Mouse (Mus musculus): ENCODE data around the gene Slit3. TPM values are rescaled to one million over a fixed set of nuclear protein-coding genes. Genes with fewer than 3 reads are reported as not detected.

Slit3 gene
- polyA plus RNA-seq, 1 experiment from 2014 or later, result 22.2 TPM

DNA sequence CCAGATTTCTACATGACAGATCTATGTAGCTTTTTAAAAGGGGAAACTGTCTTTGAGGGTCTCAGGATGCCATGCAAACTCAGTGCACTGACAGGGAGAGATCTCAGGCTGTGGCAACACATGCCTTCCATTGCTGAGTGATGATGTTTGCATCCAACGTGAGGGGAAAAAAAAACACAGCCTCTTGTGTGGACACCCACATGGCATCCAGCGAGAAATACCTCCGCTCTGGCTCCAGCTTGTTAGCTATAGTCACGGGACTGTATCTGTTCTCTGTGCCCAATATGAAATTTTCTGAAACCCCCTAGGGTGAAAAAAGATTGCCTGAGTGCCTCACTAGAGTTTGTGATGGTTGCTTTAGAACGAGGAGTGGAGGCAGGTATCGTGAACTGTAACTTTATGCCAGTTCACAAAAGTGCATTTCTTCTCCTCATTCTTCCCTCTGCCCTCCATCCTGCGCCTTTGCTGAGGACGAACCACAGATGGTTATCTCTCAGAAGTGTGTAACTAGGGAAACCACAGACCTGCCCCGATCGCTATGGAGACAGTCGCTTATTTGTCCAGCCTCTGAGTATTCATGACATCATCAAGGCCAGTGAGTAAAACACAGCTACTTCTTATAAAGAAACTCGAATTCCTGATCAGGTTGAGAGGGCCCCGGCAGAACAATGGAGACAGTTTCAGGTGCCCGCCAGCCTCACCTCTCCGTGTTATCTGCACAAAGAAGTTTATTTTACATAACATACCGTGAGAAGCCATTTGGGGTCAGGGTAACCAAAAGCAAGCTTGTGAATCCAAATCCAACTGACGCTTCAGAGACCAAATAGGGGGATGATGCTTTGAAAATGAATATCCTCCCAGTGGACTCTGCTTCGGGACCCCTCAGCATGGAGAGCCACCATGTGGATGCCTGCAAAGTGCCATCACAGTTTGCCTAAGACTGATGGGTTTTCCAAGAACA lies 416.4 kb downstream of the Slit3 start:
- Histone ChIP-seq H3K27me3 (ENCODE audit: insufficient read depth, poor library complexity, severe bottlenecking) (no peaks in the 10 kb centered on the region), H3K27ac (no peak overlapping the region; the same call in 1 of the 2 replicates), H3K4me1 (peaks cover 12% of the 10 kb centered on the region; the same call in 1 of the 2 replicates), H3K36me3 (no peaks in the 10 kb centered on the region), H3K9me3 (no peaks in the 10 kb centered on the region), H3K4me3 (no peak overlapping the region)
- no peak for DNase-seq (ENCODE audit: low spot score)
- WGBS, result 55% methylated on average over 18 of the region's 18 CpGs

DNA sequence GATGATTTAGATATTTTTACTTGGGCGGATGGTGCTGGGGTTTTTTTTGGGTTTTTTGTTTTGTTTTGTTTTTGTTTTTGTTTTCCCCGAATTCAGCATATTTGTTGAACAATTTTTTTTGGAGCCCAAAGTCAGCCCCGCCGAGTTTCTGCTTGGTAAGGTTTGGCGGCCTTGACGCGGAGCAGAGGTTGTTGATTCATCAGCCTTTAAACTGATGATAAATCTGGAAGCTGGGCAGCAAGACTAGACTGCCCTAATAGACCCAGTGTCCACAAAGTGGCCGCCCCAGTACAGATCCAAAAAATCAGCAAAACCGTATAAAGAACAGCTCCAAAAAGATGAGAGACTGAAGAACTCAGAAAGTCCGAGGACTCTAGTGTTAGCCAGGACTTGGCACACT lies 421.7 kb downstream of the Slit3 start:
- Histone ChIP-seq H3K36me3 (no peaks in the 10 kb centered on the region), H3K4me3 (no peak overlapping the region), H3K4me1 (peaks cover 31% of the 10 kb centered on the region), H3K27me3 (ENCODE audit: insufficient read depth, poor library complexity, severe bottlenecking) (no peaks in the 10 kb centered on the region), H3K27ac (no peak overlapping the region), H3K9me3 (no peaks in the 10 kb centered on the region)
- 86% methylated on average over 10 of the region's 10 CpGs for WGBS
- DNase-seq (ENCODE audit: low spot score), result no peak

DNA sequence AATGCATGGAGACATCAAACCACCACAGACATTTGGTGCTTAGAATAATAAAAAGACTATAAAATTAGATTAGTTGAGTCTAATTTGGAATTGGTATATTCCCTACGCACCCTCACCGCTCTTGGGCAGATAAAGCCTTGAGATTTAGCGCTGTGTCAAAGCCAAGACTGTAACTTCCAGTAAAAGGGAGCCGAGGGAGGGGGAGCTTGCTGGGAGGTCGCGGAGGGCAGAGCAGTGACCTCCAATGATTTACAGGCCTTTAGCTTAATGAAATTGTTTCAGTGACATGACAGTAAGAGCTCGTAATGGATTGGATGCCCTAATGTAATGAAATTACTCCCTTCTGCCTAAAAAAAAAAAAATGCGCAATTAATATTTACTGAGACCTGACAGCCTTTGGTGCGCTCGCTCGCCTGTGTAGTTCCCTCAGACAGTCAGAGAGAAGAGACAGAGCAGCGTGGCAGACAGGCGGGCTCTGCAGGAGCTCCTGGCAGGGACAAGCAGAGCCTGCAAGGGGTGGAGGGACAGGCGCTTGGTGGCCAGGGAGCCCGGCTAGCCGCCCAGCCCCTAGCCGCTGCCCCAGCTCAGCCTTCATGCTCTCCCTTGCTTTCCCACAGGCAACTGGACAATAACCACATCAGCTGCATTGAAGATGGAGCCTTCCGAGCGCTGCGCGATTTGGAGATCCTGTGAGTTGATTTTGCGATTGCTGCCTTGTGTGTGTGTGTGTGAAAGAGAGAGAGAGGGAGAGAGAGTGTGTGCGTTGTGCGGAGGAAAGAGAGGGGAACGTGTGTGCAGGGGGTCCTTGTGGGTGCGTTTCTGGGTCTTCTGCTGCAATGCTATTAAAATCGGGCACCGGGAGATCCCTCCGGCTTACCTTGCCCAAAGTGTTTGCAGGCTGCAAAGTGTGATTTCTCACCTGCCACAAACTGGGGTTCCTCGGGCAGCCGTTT lies 423.4 kb downstream of the Slit3 start:
- 38% methylated on average over 31 of the region's 31 CpGs for WGBS
- Histone ChIP-seq H3K4me3 (peak overlapping the region; percentile 51), H3K27ac (peak overlapping the region; percentile 73), H3K27me3 (ENCODE audit: insufficient read depth, poor library complexity, severe bottlenecking) (no peaks in the 10 kb centered on the region), H3K9me3 (no peaks in the 10 kb centered on the region), H3K36me3 (no peaks in the 10 kb centered on the region), H3K4me1 (peaks cover 35% of the 10 kb centered on the region)
- DNase-seq (ENCODE audit: low spot score), result no peak

DNA sequence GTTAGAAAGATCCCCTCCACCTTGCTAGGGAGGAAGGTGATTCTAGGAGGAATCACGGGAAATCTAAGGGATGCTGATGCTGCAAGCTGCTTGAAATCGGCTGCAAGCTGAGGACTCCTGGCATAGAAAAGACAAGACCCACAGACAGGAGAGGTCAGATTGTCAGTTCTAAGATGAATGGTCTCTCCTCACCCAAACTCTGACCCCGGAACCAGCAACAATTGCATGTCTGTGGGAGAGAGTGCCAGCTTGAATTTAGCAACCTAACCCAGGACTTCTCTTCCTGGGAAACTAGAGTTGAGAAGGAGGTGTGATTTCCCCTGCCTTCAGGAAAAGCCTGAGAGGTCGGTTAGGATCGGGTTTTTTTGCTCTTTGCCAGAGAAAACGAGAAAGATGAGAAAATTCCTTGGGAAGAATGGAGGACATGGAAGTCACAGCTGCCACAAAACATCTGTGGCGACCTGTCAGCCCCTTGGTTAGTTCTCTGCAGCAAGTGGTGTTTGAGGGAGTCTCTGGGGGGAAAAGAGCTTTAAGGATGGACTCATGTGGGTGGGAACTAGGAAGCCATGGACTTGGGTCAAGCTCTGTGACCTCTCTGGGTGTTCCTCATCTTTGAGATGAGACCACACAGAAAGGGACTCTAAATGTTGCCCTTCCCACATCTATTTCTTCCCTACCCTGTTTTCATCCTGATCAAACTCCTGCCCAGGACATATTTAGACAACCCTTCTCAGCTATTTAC lies 425.2 kb downstream of the Slit3 start:
- no peaks in the 10 kb centered on the region for H3K27me3 ChIP-seq (ENCODE audit: insufficient read depth, poor library complexity, severe bottlenecking)
- 54% methylated on average over 7 of the region's 7 CpGs for WGBS

DNA sequence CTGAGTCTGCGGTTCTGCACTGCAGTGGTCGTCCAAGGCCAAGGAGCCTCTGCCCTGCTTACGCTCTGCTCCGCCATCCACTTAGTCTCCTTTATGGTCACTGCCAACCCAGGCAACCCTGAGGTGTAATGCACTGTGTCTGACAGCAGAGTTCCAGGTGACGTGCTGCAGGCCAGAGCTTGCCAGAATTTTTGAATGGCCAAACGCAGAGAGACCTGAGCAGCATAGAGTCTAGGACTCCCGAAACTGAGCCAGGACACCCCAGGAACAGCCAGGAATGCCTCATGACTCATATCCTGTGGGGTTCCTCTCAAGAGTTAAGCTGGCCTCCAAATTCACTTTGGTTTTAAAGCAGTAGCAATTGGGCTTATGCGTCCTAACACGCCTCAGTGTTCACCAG lies 429.0 kb downstream of the Slit3 start:
- H3K4me1 ChIP-seq, result peaks cover 24% of the 10 kb centered on the region
- no peak overlapping the region for H3K4me3 ChIP-seq
- WGBS, result 78% methylated on average over 9 of the region's 9 CpGs
- H3K36me3 ChIP-seq, result no peaks in the 10 kb centered on the region
- no peaks in the 10 kb centered on the region for H3K27me3 ChIP-seq (ENCODE audit: insufficient read depth, poor library complexity, severe bottlenecking)
- no peaks in the 10 kb centered on the region for H3K9me3 ChIP-seq
- DNase-seq (ENCODE audit: low spot score), result no peak
- no peak overlapping the region for H3K27ac ChIP-seq

More for the DNA sequence above, 425.2 kb downstream of the Slit3 start:
- DNase-seq (ENCODE audit: low spot score), result no peak
- Histone ChIP-seq H3K4me1 (peaks cover 32% of the 10 kb centered on the region), H3K27ac (no peak overlapping the region), H3K36me3 (no peaks in the 10 kb centered on the region), H3K4me3 (no peak overlapping the region), H3K9me3 (no peaks in the 10 kb centered on the region)

DNA sequence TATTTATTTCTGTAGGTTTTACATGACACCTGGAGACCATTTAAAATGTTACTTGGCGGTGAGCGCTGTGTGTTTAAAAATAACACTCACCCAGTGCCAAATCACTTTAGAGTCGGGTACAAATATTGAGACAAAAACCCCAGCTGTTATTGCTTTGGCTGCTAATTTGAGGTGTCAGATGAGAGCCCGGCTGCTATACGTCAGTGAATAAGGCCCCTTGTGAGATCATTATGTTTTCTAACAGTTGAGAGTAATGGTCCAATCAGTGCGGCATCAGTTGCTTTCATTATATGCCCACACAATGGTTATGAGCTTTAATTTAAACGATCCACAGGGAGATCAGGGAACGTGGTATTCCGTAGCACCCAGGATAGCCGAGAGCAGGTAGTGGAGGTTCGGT lies 435.2 kb downstream of the Slit3 start:
- no peaks in the 10 kb centered on the region for H3K9me3 ChIP-seq
- no peak overlapping the region for H3K4me3 ChIP-seq
- peaks cover 20% of the 10 kb centered on the region; the same call in 1 of the 2 replicates for H3K4me1 ChIP-seq
- H3K27ac ChIP-seq, result no peak overlapping the region
- no peaks in the 10 kb centered on the region for H3K27me3 ChIP-seq (ENCODE audit: insufficient read depth, poor library complexity, severe bottlenecking)
- H3K36me3 ChIP-seq, result no peaks in the 10 kb centered on the region
- DNase-seq (ENCODE audit: low spot score), result no peak
- 85% methylated on average over 11 of the region's 11 CpGs for WGBS

DNA sequence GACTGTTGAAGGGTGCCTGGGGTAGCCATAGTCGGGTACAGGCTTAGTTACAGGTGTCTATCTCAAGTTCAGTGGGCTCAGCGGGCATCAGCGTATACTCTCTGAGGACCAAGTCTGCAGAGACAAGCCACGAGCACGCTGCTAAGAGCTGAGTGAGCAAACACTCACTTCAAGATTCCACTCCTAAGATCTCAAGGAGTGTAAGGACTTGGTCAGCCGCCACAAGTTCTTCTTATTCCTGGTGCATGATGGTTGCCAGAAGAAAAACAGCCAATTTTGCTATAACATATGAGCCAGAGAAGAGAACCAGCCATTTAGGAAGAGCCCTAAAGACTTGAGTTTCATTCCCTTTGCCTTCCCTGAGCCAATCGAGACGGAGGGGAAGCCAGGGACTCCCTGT lies 436.5 kb downstream of the Slit3 start:
- 84% methylated on average over 8 of the region's 8 CpGs for WGBS
- no peak overlapping the region for H3K4me3 ChIP-seq
- H3K9me3 ChIP-seq, result no peaks in the 10 kb centered on the region
- H3K36me3 ChIP-seq, result no peaks in the 10 kb centered on the region
- H3K4me1 ChIP-seq, result peaks cover 23% of the 10 kb centered on the region
- H3K27me3 ChIP-seq (ENCODE audit: insufficient read depth, poor library complexity, severe bottlenecking), result no peaks in the 10 kb centered on the region
- H3K27ac ChIP-seq, result no peak overlapping the region
- no peak for DNase-seq (ENCODE audit: low spot score)

DNA sequence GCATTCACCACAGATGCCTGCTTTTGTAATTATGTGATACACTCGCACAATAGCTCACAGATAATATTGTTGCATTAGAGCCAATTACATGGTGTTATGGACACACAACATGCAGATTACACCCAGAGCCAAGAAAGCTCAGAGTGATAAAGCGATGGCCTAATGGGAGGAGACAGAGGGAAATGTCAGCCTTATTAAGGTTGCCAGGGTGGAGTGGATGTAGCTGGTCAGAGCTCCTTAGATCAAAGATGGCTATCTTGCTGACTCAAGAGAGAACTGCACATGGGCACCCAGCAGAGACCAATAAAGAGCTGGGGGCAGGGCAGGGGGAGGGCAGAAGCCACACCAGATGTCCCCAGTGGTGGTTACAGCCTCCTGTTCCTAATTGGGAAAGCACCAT lies 437.3 kb downstream of the Slit3 start:
- H3K4me3 ChIP-seq, result no peak overlapping the region
- no peaks in the 10 kb centered on the region for H3K9me3 ChIP-seq
- no peak for DNase-seq (ENCODE audit: low spot score)
- WGBS, result 95% methylated on average over 2 of the region's 2 CpGs
- peaks cover 28% of the 10 kb centered on the region for H3K4me1 ChIP-seq
- no peaks in the 10 kb centered on the region for H3K36me3 ChIP-seq
- no peak overlapping the region for H3K27ac ChIP-seq
- no peaks in the 10 kb centered on the region for H3K27me3 ChIP-seq (ENCODE audit: insufficient read depth, poor library complexity, severe bottlenecking)

DNA sequence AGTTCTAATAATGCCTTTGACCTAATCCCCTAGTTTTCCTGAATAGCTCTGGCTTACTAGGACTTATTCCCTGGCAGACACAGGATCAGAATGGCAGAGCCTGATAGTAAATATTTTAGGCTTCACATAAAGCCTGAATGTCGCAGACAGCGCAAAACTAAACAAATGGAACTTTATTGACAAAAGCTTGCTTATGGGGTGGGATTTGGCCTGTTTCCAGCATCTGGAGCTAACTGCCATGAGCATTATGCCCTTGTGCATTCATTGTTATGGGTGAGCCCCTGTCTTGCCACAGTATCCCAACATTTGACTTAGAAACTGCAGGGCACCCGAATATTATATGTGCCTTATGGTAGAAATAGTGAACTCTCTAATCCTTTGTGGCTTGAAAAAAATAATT lies 438.4 kb downstream of the Slit3 start:
- no peak for DNase-seq (ENCODE audit: low spot score)
- H3K27ac ChIP-seq, result no peak overlapping the region
- no peaks in the 10 kb centered on the region for H3K9me3 ChIP-seq
- H3K36me3 ChIP-seq, result no peaks in the 10 kb centered on the region
- no peak overlapping the region for H3K4me3 ChIP-seq
- H3K4me1 ChIP-seq, result peaks cover 33% of the 10 kb centered on the region
- no peaks in the 10 kb centered on the region for H3K27me3 ChIP-seq (ENCODE audit: insufficient read depth, poor library complexity, severe bottlenecking)
- WGBS, result 95% methylated on average over 3 of the region's 3 CpGs

DNA sequence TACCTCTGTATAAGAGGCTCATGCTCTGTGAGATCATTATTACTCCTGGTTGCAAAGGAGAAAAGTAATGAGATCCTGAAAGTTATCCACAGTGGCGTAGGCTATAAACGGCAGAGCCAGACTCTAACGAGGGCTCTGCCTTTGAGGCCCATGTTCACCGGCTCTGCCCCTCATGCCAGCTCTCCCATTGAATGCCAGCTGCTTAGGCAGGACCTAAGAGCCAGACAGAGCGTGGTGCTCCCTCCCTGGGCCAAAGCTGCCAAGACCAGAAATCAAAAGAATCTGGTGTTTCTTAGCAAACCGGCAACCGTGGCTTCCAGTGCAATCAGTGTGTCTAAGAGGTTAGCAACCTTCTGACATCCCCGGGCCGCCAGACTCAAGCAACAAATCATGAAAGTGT lies 440.7 kb downstream of the Slit3 start:
- DNase-seq (ENCODE audit: low spot score), result no peak
- H3K4me1 ChIP-seq, result peaks cover 44% of the 10 kb centered on the region

DNA sequence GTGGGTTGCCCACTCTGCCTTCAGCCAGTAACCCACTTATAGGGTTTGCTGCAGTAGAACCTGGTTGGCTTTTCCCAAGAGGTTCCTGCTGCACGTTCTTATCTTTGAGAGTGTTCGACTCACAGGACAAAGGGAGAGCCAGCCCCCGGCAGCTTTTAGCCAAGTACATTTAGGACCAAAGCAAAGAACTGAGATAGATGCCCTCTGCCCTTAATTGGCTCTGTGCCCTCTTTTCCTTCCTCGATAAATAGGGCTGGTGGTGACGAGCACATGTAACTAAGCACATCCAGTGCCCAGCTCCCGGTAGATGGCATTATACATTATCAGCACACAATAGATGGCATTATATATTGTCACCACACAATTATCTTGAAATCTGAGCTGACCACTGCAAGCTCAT lies 444.3 kb downstream of the Slit3 start:
- no peaks in the 10 kb centered on the region for H3K9me3 ChIP-seq
- no peaks in the 10 kb centered on the region for H3K36me3 ChIP-seq
- WGBS, result 31% methylated on average over 6 of the region's 6 CpGs
- H3K27ac ChIP-seq, result no peak overlapping the region
- DNase-seq (ENCODE audit: low spot score), result no peak
- H3K4me1 ChIP-seq, result peaks cover 45% of the 10 kb centered on the region
- no peak overlapping the region for H3K4me3 ChIP-seq
- H3K27me3 ChIP-seq (ENCODE audit: insufficient read depth, poor library complexity, severe bottlenecking), result no peaks in the 10 kb centered on the region

More for the DNA sequence above, 440.7 kb downstream of the Slit3 start:
- no peaks in the 10 kb centered on the region for H3K27me3 ChIP-seq (ENCODE audit: insufficient read depth, poor library complexity, severe bottlenecking)
- 86% methylated on average over 9 of the region's 9 CpGs for WGBS
- no peaks in the 10 kb centered on the region for H3K9me3 ChIP-seq
- H3K4me3 ChIP-seq, result no peak overlapping the region
- no peak overlapping the region for H3K27ac ChIP-seq
- H3K36me3 ChIP-seq, result no peaks in the 10 kb centered on the region

DNA sequence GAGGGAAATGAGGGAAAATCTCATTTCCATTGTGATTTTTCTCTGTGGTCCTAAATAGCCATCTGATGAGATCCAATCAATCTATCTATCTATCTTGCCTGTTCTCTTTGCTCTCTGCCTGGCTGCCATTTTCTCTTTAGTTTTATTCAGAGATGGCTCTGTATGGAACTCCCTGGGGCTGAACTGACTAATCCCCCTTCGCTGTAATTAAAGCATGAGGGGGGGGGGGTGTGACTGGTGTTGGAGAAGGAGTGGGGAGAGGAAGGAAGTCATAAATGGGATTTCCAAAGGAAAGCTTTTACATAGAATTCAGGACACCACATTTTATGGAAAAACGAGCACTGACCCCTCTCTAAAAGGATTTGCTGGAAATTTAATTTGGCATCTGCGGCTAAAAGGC lies 445.7 kb downstream of the Slit3 start:
- Histone ChIP-seq H3K4me3 (no peak overlapping the region), H3K27me3 (ENCODE audit: insufficient read depth, poor library complexity, severe bottlenecking) (no peaks in the 10 kb centered on the region), H3K27ac (no peak overlapping the region), H3K4me1 (peaks cover 45% of the 10 kb centered on the region), H3K36me3 (no peaks in the 10 kb centered on the region; the same call in 1 of the 2 replicates), H3K9me3 (no peaks in the 10 kb centered on the region)
- WGBS, result 73% methylated on average over 3 of the region's 3 CpGs
- DNase-seq (ENCODE audit: low spot score), result no peak
